Mouse (Mus musculus): Measurements from ENCODE around the gene Selenbp2.
A peak's percentile ranks its signal among the peaks of the same experiment; 100 is the strongest.
"Not testable (repeated sequence)": the region's sequence is repeated elsewhere in the genome, so short reads cannot be mapped to it uniquely, and the experiment has no call there.

Gene Selenbp2

GRCm38 (mm10) chr3:94693329-94693825 is at the start of gene Selenbp2:
Gene Selenbp2 (plus strand): TSS chr3:94693556.
- peak; percentile 68 for DNase-seq

GRCm38 (mm10) chr3:94648755-94649590 is 44.4 kb upstream of the Selenbp2 start:
- DNase-seq: no peak

GRCm38 (mm10) chr3:94650409-94650808 is 42.9 kb upstream of the Selenbp2 start:
- peak; percentile 17 for DNase-seq

GRCm38 (mm10) chr3:94653967-94654366 is 39.4 kb upstream of the Selenbp2 start:
- DNase-seq: not testable (repeated sequence)

GRCm38 (mm10) chr3:94657852-94658739 is 35.3 kb upstream of the Selenbp2 start:
- DNase-seq: not testable (repeated sequence)

GRCm38 (mm10) chr3:94658740-94659095 is 34.6 kb upstream of the Selenbp2 start, which contains the start of gene Tuft1:
Gene Tuft1 (minus strand): TSS chr3:94658872.
- DNase-seq: peak; percentile 87

GRCm38 (mm10) chr3:94659142-94659748 is 34.1 kb upstream of the Selenbp2 start:
- DNase-seq: peak; percentile 61

- not testable (repeated sequence) for DNase-seq
Observed at GRCm38 (mm10) chr3:94660841-94661240, 32.5 kb upstream of the Selenbp2 start.

GRCm38 (mm10) chr3:94665060-94665802 is 28.1 kb upstream of the Selenbp2 start:
- DNase-seq: not testable (repeated sequence)

- not testable (repeated sequence) for DNase-seq
Observed at GRCm38 (mm10) chr3:94665896-94666295, 27.5 kb upstream of the Selenbp2 start.

GRCm38 (mm10) chr3:94675101-94675500 is 18.3 kb upstream of the Selenbp2 start:
- DNase-seq: not testable (repeated sequence)

- peak; percentile 47 for DNase-seq
Observed at GRCm38 (mm10) chr3:94679351-94679841, 14.0 kb upstream of the Selenbp2 start.

- not testable (repeated sequence) for DNase-seq
Observed at GRCm38 (mm10) chr3:94680032-94680431, 13.3 kb upstream of the Selenbp2 start.

GRCm38 (mm10) chr3:94680783-94681182 is 12.6 kb upstream of the Selenbp2 start:
- DNase-seq: no peak

- no peak for DNase-seq
Observed at GRCm38 (mm10) chr3:94683646-94684045, 9.7 kb upstream of the Selenbp2 start.

- DNase-seq: not testable (repeated sequence)
Observed at GRCm38 (mm10) chr3:94685989-94686772, 7.2 kb upstream of the Selenbp2 start.

GRCm38 (mm10) chr3:94688698-94689097 is 4.7 kb upstream of the Selenbp2 start:
- not testable (repeated sequence) for DNase-seq

- DNase-seq: not testable (repeated sequence)
Observed at GRCm38 (mm10) chr3:94689195-94689594, 4.2 kb upstream of the Selenbp2 start.

GRCm38 (mm10) chr3:94690162-94690561 is 3.2 kb upstream of the Selenbp2 start:
- peak; percentile 22 for DNase-seq

GRCm38 (mm10) chr3:94690616-94691247 is 2.6 kb upstream of the Selenbp2 start:
- DNase-seq: peak; percentile 37

All from kidney, postnatal 14 days (tissue).